Mouse (Mus musculus) liver, postnatal 0 days (tissue): Measurements from ENCODE around the gene Lemd1. TPM values are rescaled to one million over a fixed set of nuclear protein-coding genes. Genes with fewer than 3 reads are reported as not detected.

Experiments
- ATAC-seq: fragments of 200-750 bp; cut with Nextera tagmentation; 2 replicates; pipeline ENCODE4 v1.8.0; 2017; ENCODE audit warnings: mild to moderate bottlenecking, moderate library complexity
- DNase-seq: peaks from one replicate; pipeline ENCODE4 v3.0.0-alpha.2; 2016
- H3K27ac ChIP-seq: fragments of 300-500 bp; sonication (generic); 2 replicates; pipeline ENCODE4 v1.5.1; 2014; ENCODE audit warnings: antibody characterized with exemption, moderate library complexity, mild to moderate bottlenecking, low read depth
- H3K27me3 ChIP-seq: fragments of 300-500 bp; sonication (generic); 2 replicates; pipeline ENCODE4 v1.6.1; 2014; ENCODE audit warnings: low read length, control low read depth, mixed read lengths; ENCODE audit not compliant: insufficient read depth
- H3K36me3 ChIP-seq: fragments of 300-500 bp; sonication (generic); replicated peaks from 2 replicates; pipeline ENCODE4 v1.6.1; 2014; ENCODE audit warnings: mild to moderate bottlenecking, control low read depth, low read length, moderate library complexity, mixed read lengths; ENCODE audit not compliant: insufficient read depth
- H3K4me1 ChIP-seq: fragments of 300-500 bp; sonication (generic); 2 replicates; pipeline ENCODE4 v1.6.1; 2014; ENCODE audit warnings: antibody characterized with exemption, mild to moderate bottlenecking, control low read depth; ENCODE audit not compliant: insufficient read depth
- H3K4me2 ChIP-seq: fragments of 300-500 bp; sonication (generic); 2 replicates; pipeline ENCODE4 v1.6.1; 2014; ENCODE audit warnings: low read depth, mild to moderate bottlenecking, low read length, moderate library complexity, mixed read lengths
- H3K4me3 ChIP-seq: fragments of 300-500 bp; sonication (generic); 2 replicates; pipeline ENCODE4 v1.5.1; 2014; ENCODE audit warnings: low read depth, low read length
- H3K9ac ChIP-seq: fragments of 300-500 bp; sonication (generic); replicated peaks from 2 replicates; pipeline ENCODE4 v1.6.1; 2014; ENCODE audit warnings: mild to moderate bottlenecking, moderate library complexity
- H3K9me3 ChIP-seq: fragments of 300-500 bp; sonication (generic); 2 replicates; pipeline ENCODE4 v1.6.1; 2016; ENCODE audit warnings: mild to moderate bottlenecking, control low read depth, low read length, mixed read lengths
- CTCF ChIP-seq: sonication (generic); IDR thresholded peaks from 2 replicates; pipeline ENCODE4 v1.5.1; 2016; ENCODE audit warnings: antibody characterized with exemption, low read depth
- EP300 ChIP-seq: IDR thresholded peaks from 2 replicates; pipeline ENCODE4 v1.6.1; 2016; ENCODE audit warnings: antibody characterized with exemption, low read depth, mild to moderate bottlenecking
- WGBS: fragments of 180-500 bp; shearing (Covaris S2); extraction: QIAGEN DNeasy Blood & Tissue Kit; methylation state at CpG from one replicate; pipeline ENCODE4 v1.1.7; 2014; ENCODE audit not compliant: insufficient replicate concordance; 5-methylcytosine and 5-hydroxymethylcytosine counted together
- polyA plus RNA-seq: library from polyadenylated mRNA; unstranded; fragments of >200 nt; fragmentation: Nextera tagmentation; extraction: Ambion mirVana; gene quantifications from 2 replicates; pipeline ENCODE4 v1.2.1, GENCODE M21; 2015

Lemd1 gene
- not detected in 2 replicates for polyA plus RNA-seq

DNA sequence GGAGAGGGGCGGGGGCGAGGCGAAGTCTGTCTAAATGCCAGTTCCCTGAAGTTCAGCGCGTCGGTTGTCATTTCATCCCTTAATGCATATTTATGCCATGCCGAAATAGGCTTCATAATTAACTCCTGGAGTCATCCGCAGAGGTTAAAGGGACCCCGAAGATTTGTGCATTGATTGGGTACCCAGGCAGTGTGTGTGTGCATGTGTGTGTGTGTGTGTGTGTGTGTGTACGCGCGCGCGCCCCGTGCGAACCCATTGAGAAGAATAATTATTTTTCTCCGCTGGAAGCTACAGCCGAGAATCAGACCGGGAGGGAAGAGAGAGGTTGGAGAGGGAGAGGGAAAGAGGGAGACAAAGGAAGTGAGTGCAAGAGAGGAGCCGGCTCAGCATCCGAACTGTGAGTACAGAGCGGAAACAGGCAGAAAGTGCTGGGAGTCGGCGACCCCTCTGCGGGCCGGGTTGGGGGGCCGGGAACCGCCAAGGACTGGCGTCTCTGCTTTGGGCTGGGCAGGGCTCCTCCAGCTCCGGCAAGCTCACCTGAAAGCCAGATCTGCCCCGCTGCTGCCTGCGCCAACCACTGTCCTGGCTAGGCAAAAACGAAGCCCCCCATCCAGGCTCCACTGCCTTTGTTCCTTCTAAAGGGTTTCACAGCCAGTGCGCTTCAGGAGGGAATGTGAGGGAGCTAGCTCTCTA is at the start of gene Lemd1, which contains the start of gene AC124108.1:
Gene Lemd1 (plus strand): TSS at position 339 of the 693 bp plus-strand sequence.
Gene AC124108.1 (plus strand): TSS at position 365 of the 693 bp plus-strand sequence.
- ATAC-seq (no peak), DNase-seq (no peak)
- Histone ChIP-seq H3K36me3 (no peaks in the 10 kb centered on the region), H3K4me3 (peak within 1 kb of the TSS; percentile 30), H3K27ac (no peak within 1 kb of the TSS), H3K9me3 (no peaks in the 10 kb centered on the region), H3K9ac (no peak within 1 kb of the TSS), H3K4me2 (peak within 1 kb of the TSS; percentile 72), H3K27me3 (peaks cover 91% of the 10 kb centered on the region), H3K4me1 (peaks cover 9% of the 10 kb centered on the region)
- no peak for TF ChIP-seq CTCF
- no peak for TF ChIP-seq EP300
- under 1% methylated on average over 32 of the region's 34 CpGs for WGBS

DNA sequence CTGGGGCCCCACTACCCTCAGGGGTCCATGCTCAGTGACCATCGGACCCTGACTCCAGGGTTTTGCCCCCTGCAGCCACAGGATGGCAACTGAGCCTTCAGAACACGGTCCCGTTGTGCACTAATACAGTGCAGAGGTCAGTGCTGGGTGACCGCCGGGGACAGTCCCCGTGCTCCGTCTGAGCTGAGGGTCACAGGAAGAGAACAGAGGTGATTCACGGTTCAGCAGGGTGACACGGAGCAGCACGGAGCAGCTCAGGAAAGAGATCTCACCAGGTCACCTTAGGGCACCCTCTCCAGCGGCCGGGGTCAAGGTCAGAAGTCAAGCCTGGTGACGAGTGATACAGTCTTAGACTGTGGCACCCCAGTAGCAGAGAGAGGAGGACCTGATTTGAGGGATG is 49.5 kb upstream of the Lemd1 start:
- 53% methylated on average over 13 of the region's 13 CpGs for WGBS
- Histone ChIP-seq H3K27ac (no peak overlapping the region), H3K4me1 (peaks cover 11% of the 10 kb centered on the region), H3K9me3 (no peaks in the 10 kb centered on the region), H3K4me2 (no peak overlapping the region), H3K9ac (no peak overlapping the region), H3K36me3 (no peaks in the 10 kb centered on the region), H3K4me3 (no peak overlapping the region), H3K27me3 (peaks cover 9% of the 10 kb centered on the region; the same call in 1 of the 2 replicates)
- TF ChIP-seq CTCF = no peak
- no peak for TF ChIP-seq EP300
- ATAC-seq (peak; percentile 39), DNase-seq (no peak)

DNA sequence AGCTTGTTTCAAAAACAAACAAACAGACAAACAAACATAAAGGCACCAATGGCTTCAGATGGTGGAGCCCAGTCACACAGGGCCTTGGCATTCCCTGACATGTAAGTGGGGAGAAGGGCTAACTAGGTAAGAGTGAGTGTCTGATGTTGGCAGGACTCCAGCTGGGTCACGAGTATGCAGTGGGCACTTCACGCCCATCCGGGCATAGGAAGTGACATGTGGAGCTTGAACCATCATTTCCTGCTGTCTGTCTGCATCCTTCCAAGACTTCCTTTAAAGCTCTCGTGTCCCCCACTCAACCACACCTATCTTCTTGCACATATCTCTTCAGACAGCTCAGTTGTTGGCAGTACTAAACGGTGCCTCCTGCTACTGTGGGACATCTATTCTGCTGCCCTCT is 48.2 kb upstream of the Lemd1 start:
- ATAC-seq = no peak
- Histone ChIP-seq H3K27ac (no peak overlapping the region), H3K9me3 (no peaks in the 10 kb centered on the region), H3K4me1 (peaks cover 9% of the 10 kb centered on the region), H3K36me3 (no peaks in the 10 kb centered on the region), H3K27me3 (peaks cover 9% of the 10 kb centered on the region; the same call in 1 of the 2 replicates), H3K4me2 (no peak overlapping the region), H3K9ac (no peak overlapping the region), H3K4me3 (no peak overlapping the region)
- 22% methylated on average over 5 of the region's 5 CpGs for WGBS
- TF ChIP-seq EP300 (no peak), CTCF (no peak)
- no peak for DNase-seq

DNA sequence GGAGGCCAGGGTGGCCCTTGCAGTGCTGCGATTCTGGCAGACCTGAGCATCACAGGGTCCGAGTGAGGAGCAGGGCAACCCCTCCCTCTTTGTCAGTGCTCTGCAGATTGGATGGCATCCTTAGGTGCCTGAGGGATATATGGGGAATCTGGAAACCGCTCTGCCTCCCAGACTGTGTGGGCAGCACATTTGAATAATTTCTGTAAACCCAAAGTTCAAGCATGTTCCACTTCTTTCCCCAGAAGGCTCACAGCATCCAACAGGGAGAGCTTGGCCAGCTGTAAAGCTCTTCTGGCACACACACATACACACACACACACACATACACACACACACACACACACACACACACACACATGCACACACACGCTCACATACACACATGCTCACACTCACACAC is 47.5 kb upstream of the Lemd1 start:
- ATAC-seq (no peak), DNase-seq (no peak)
- peaks cover 6% of the 10 kb centered on the region; the same call in 1 of the 2 replicates for H3K27me3 ChIP-seq
- no peak overlapping the region for H3K9ac ChIP-seq
- H3K4me1 ChIP-seq = peaks cover 7% of the 10 kb centered on the region; the same call in 1 of the 2 replicates
- whole genome bisulfite sequencing = 70% methylated on average over 4 of the region's 4 CpGs
- no peak for TF ChIP-seq EP300
- no peak for TF ChIP-seq CTCF
- H3K9me3 ChIP-seq = no peaks in the 10 kb centered on the region
- no peaks in the 10 kb centered on the region for H3K36me3 ChIP-seq
- H3K4me3 ChIP-seq = no peak overlapping the region
- no peak overlapping the region for H3K4me2 ChIP-seq
- H3K27ac ChIP-seq = no peak overlapping the region

DNA sequence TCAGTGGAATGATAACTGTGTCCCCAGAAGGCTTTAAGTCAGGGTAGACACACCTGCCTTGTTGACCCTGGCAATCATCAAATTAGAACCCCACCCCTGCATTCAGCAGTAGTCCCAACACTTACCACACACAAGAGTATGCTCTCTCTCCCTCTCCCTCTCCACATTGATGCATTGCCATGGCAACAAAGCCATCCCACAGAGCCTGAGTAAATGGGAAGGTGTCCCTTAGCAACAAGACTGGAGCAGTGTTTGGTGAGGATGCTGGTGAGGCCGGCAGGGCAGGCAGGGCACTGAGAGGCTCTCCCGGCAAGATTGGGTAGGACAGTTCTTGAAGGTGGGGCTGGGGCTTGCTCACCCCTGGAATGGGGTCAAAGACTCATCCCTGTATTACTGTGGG is 47.0 kb upstream of the Lemd1 start:
- Histone ChIP-seq H3K36me3 (no peaks in the 10 kb centered on the region), H3K27ac (no peak overlapping the region), H3K4me3 (no peak overlapping the region), H3K27me3 (peaks cover 2% of the 10 kb centered on the region; the same call in 1 of the 2 replicates), H3K4me1 (peaks cover 5% of the 10 kb centered on the region; the same call in 1 of the 2 replicates), H3K4me2 (no peak overlapping the region), H3K9ac (no peak overlapping the region), H3K9me3 (no peaks in the 10 kb centered on the region)
- ATAC-seq (no peak), DNase-seq (no peak)
- WGBS = 67% methylated on average over 2 of the region's 2 CpGs
- no peak for TF ChIP-seq CTCF
- no peak for TF ChIP-seq EP300

DNA sequence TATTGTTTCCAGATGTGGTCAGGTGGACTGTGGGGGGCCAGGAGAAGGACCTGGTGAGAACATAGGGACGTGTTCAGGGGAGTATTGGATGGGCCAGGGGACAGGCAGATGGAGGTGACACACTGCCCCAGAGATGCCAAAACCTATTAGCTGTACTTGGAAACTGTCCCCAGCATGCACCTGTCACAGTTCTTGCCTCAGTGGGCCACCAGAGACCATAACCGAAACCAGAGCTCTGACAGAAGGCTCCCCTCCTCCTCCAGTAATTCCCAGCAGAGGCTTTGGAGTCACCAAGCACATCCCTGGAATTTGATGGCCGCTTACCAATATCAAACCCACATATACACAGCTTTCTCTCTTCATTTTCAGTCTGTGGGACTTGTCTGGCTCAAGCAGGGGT is 46.4 kb upstream of the Lemd1 start:
- Histone ChIP-seq H3K9me3 (no peaks in the 10 kb centered on the region), H3K4me1 (peaks cover 3% of the 10 kb centered on the region), H3K36me3 (no peaks in the 10 kb centered on the region), H3K4me2 (no peak overlapping the region), H3K27ac (no peak overlapping the region), H3K27me3 (no peaks in the 10 kb centered on the region; the same call in 1 of the 2 replicates), H3K9ac (no peak overlapping the region), H3K4me3 (no peak overlapping the region)
- ATAC-seq = no peak
- no peak for DNase-seq
- TF ChIP-seq EP300 (no peak), CTCF (no peak)
- WGBS = 74% methylated on average over 3 of the region's 3 CpGs
